Mouse (Mus musculus) small intestine, adult 2 months (tissue): Measurements from ENCODE around the gene Kera. TPM values are rescaled to one million over a fixed set of nuclear protein-coding genes. Genes with fewer than 3 reads are reported as not detected.

Source experiments
- H3K27ac ChIP-seq: fragments of 200-500 bp; 2 replicates; pipeline ENCODE4 v1.5.1; 2012; ENCODE audit warnings: low read depth, low read length, control low read depth, inconsistent platforms; ENCODE audit not compliant: insufficient read depth
- H3K27me3 ChIP-seq: fragments of 200-500 bp; 2 replicates; pipeline ENCODE4 v1.6.1; 2012; ENCODE audit warnings: mild to moderate bottlenecking, moderate library complexity, low read length, inconsistent platforms; ENCODE audit not compliant: control insufficient read depth, insufficient read depth
- H3K36me3 ChIP-seq: fragments of 200-500 bp; 2 replicates; pipeline ENCODE4 v1.6.1; 2012; ENCODE audit warnings: mild to moderate bottlenecking, low read length, control low read depth, inconsistent platforms; ENCODE audit not compliant: control insufficient read depth, insufficient read depth
- H3K4me1 ChIP-seq: fragments of 200-500 bp; 2 replicates; pipeline ENCODE4 v1.6.1; 2012; ENCODE audit warnings: low read length, inconsistent platforms, mixed read lengths; ENCODE audit not compliant: control insufficient read depth, insufficient read depth, insufficient read length
- H3K4me3 ChIP-seq: fragments of 200-500 bp; 2 replicates; pipeline ENCODE4 v1.5.1; 2012; ENCODE audit warnings: low read depth, mild to moderate bottlenecking, control low read depth, inconsistent platforms, low read length, moderate library complexity
- CTCF ChIP-seq: fragments of 200-500 bp; IDR thresholded peaks from 2 replicates; pipeline ENCODE4 v1.5.1; 2012; ENCODE audit warnings: low read depth, mild to moderate bottlenecking, control low read depth, inconsistent platforms, low read length, moderate library complexity, mixed read lengths; ENCODE audit not compliant: insufficient replicate concordance, insufficient read length; ENCODE audit errors: extremely low read depth
- POLR2A ChIP-seq: fragments of 200-500 bp; IDR thresholded peaks from 2 replicates; pipeline ENCODE4 v1.6.1; 2012; ENCODE audit warnings: low read depth, mild to moderate bottlenecking, control low read depth, inconsistent platforms, low read length, moderate library complexity
- WGBS: fragments of 180-500 bp; shearing (Covaris S2); methylation state at CpG from one replicate; pipeline ENCODE4 v1.1.7; 2018; 5-methylcytosine and 5-hydroxymethylcytosine counted together
- polyA plus RNA-seq: library from polyadenylated mRNA; depleted of rRNA; stranded (reverse); fragments of >200 nt; gene quantifications from 2 replicates; pipeline ENCODE4 v1.2.3, GENCODE M21; 2012; rRNA removed

The Kera gene
- polyA plus RNA-seq: not detected in 2 replicates

- TF ChIP-seq CTCF (no peak), POLR2A (no peak)
- Histone ChIP-seq H3K4me1 (no peaks in the 10 kb centered on the region), H3K27me3 (no peaks in the 10 kb centered on the region), H3K27ac (no peak within 1 kb of the TSS), H3K4me3 (no peak within 1 kb of the TSS), H3K36me3 (no peaks in the 10 kb centered on the region)
- 69% methylated on average over 2 of the region's 2 CpGs for WGBS
These were observed at the start of gene Kera for GRCm38 (mm10) chr10:97606579-97606978. Gene Kera, plus strand, starts transcription at chr10:97606879.

GRCm38 (mm10) chr10:97564957-97565856 lies 41.5 kb upstream of the Kera start, which contains the start of gene Lum:
Gene Lum, plus strand, starts transcription at chr10:97565128.
- Histone ChIP-seq H3K36me3 (no peaks in the 10 kb centered on the region), H3K4me1 (no peaks in the 10 kb centered on the region), H3K27me3 (no peaks in the 10 kb centered on the region), H3K4me3 (no peak within 1 kb of the TSS), H3K27ac (no peak within 1 kb of the TSS)
- WGBS: 61% methylated on average over 10 of the region's 10 CpGs
- TF ChIP-seq CTCF: no peak
- TF ChIP-seq POLR2A: no peak

GRCm38 (mm10) chr10:97567489-97568135 lies 39.1 kb upstream of the Kera start:
- no peak for TF ChIP-seq CTCF
- TF ChIP-seq POLR2A: no peak
- WGBS: 66% methylated on average over 8 of the region's 8 CpGs
- no peak overlapping the region for H3K27ac ChIP-seq

GRCm38 (mm10) chr10:97582543-97583231 lies 24.0 kb upstream of the Kera start:
- WGBS: 73% methylated on average over 4 of the region's 4 CpGs
- Histone ChIP-seq H3K4me3 (no peak overlapping the region), H3K27me3 (no peaks in the 10 kb centered on the region), H3K4me1 (no peaks in the 10 kb centered on the region), H3K27ac (no peak overlapping the region), H3K36me3 (no peaks in the 10 kb centered on the region)
- TF ChIP-seq CTCF (no peak), POLR2A (no peak)

More at GRCm38 (mm10) chr10:97567489-97568135, 39.1 kb upstream of the Kera start:
- no peaks in the 10 kb centered on the region for H3K27me3 ChIP-seq
- H3K4me1 ChIP-seq: no peaks in the 10 kb centered on the region
- H3K36me3 ChIP-seq: no peaks in the 10 kb centered on the region
- no peak overlapping the region for H3K4me3 ChIP-seq

GRCm38 (mm10) chr10:97584176-97584575 lies 22.5 kb upstream of the Kera start:
- no peaks in the 10 kb centered on the region for H3K4me1 ChIP-seq
- TF ChIP-seq CTCF (no peak), POLR2A (no peak)
- H3K4me3 ChIP-seq: no peak overlapping the region
- no peaks in the 10 kb centered on the region for H3K36me3 ChIP-seq
- WGBS: 30% methylated on average over 3 of the region's 3 CpGs
- H3K27ac ChIP-seq: no peak overlapping the region
- no peaks in the 10 kb centered on the region for H3K27me3 ChIP-seq

- H3K27me3 ChIP-seq: no peaks in the 10 kb centered on the region
- WGBS: 66% methylated on average over 5 of the region's 5 CpGs
These were observed 19.5 kb upstream of the Kera start for GRCm38 (mm10) chr10:97587159-97587558.

GRCm38 (mm10) chr10:97589574-97589973 lies 17.1 kb upstream of the Kera start:
- H3K4me3 ChIP-seq: no peak overlapping the region
- H3K27ac ChIP-seq: no peak overlapping the region
- 74% methylated on average over 6 of the region's 6 CpGs for whole genome bisulfite sequencing
- H3K36me3 ChIP-seq: no peaks in the 10 kb centered on the region
- no peaks in the 10 kb centered on the region for H3K4me1 ChIP-seq
- no peak for TF ChIP-seq CTCF
- TF ChIP-seq POLR2A: no peak
- no peaks in the 10 kb centered on the region for H3K27me3 ChIP-seq

More at GRCm38 (mm10) chr10:97587159-97587558, 19.5 kb upstream of the Kera start:
- TF ChIP-seq CTCF (no peak), POLR2A (no peak)
- H3K4me3 ChIP-seq: no peak overlapping the region
- H3K36me3 ChIP-seq: no peaks in the 10 kb centered on the region
- H3K4me1 ChIP-seq: no peaks in the 10 kb centered on the region
- H3K27ac ChIP-seq: no peak overlapping the region
